Mouse (Mus musculus) heart, adult 2 months (tissue): ENCODE data around the gene Fgf10. TPM values are rescaled to one million over a fixed set of nuclear protein-coding genes. Genes with fewer than 3 reads are reported as not detected.

Experiments
- DNase-seq, 2 experiments: peaks; one replicate each; pipeline ENCODE4 v3.0.0; 2021
- H3K27ac ChIP-seq: fragments of 200-600 bp; 2 replicates; pipeline ENCODE4 v1.8.1; 2022
- H3K27me3 ChIP-seq: fragments of 200-500 bp; 2 replicates; pipeline ENCODE4 v1.6.1; 2012; ENCODE audit warnings: mild to moderate bottlenecking, low read length, inconsistent platforms, mixed read lengths; ENCODE audit not compliant: control insufficient read depth, insufficient read depth
- H3K36me3 ChIP-seq: fragments of 200-500 bp; 2 replicates; pipeline ENCODE4 v1.6.1; 2012; ENCODE audit warnings: low read length, inconsistent platforms; ENCODE audit not compliant: control insufficient read depth, insufficient read depth
- H3K4me1 ChIP-seq: fragments of 200-500 bp; 2 replicates; pipeline ENCODE4 v1.6.1; 2011; ENCODE audit warnings: low read length; ENCODE audit not compliant: control insufficient read depth, insufficient read depth
- H3K4me3 ChIP-seq: fragments of 200-600 bp; 2 replicates; pipeline ENCODE4 v1.8.1; 2022
- H3K79me2 ChIP-seq: fragments of 200-500 bp; replicated peaks from 2 replicates; pipeline ENCODE4 v1.6.1; 2012; ENCODE audit warnings: mild to moderate bottlenecking, inconsistent platforms, low read length, moderate library complexity, mixed read lengths; ENCODE audit not compliant: control insufficient read depth, insufficient read depth
- H3K9ac ChIP-seq: fragments of 200-500 bp; 2 replicates; pipeline ENCODE4 v1.6.1; 2012; ENCODE audit warnings: low read depth, mild to moderate bottlenecking, control low read depth, inconsistent platforms, low read length, mixed read lengths
- CTCF ChIP-seq: fragments of 200-600 bp; IDR thresholded peaks from 2 replicates; pipeline ENCODE4 v1.8.1; 2022; ENCODE audit warnings: antibody characterized with exemption, mild to moderate bottlenecking, moderate library complexity
- EP300 ChIP-seq: fragments of 200-500 bp; IDR thresholded peaks from 2 replicates; pipeline ENCODE4 v1.6.1; 2011; ENCODE audit warnings: low read depth, low read length, control low read depth; ENCODE audit not compliant: insufficient read depth
- POLR2A ChIP-seq: fragments of 200-500 bp; IDR thresholded peaks from 2 replicates; pipeline ENCODE4 v1.6.1; 2011; ENCODE audit warnings: mild to moderate bottlenecking, low read depth, low read length, control low read depth; ENCODE audit not compliant: insufficient read depth
- WGBS: fragments of 180-500 bp; shearing (Covaris S2); methylation state at CpG from one replicate; pipeline ENCODE4 v1.1.7; 2018; 5-methylcytosine and 5-hydroxymethylcytosine counted together
- intact Hi-C: fragments of 180-260 bp; cut with DNase I; formaldehyde crosslinking; loops from one replicate; pipeline ENCODE4 v1.15.1; 2025
- polyA plus RNA-seq: library from polyadenylated mRNA; depleted of rRNA; stranded (reverse); fragments of >200 nt; gene quantifications from 2 replicates; pipeline ENCODE4 v1.2.3, GENCODE M21; 2012
- total RNA-seq, 2 experiments: library from RNA; stranded (reverse); gene quantifications; 2 replicates each; pipeline ENCODE4 v1.2.3; 2021

Gene Fgf10
- total and polyA plus RNA-seq, 3 experiments: 0.18 to 0.57 (median 0.44) TPM

DNA sequence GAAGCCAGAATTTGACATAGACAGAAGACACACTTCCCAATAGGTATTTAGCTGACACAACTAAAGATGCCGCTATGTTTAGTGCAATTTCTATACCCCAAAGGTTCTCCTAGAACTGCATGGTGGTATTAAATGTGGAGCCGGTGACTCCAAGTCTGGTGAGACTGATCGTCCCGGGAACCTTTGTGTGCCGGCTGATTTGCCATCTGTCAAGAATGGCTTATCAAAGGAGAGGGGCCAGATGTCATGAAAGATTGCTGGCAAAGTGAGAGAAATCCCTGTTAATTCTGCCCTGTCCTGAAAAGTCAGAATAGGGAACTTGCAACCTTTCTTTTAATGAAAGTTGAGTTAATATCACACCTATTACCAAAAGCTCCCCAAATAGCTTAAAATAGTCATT lies 12.6 kb upstream of the Fgf10 start:
- Histone ChIP-seq H3K27ac (no peak overlapping the region), H3K36me3 (no peaks in the 10 kb centered on the region), H3K4me3 (no peak overlapping the region), H3K4me1 (no peaks in the 10 kb centered on the region), H3K9ac (no peak overlapping the region), H3K79me2 (no peaks in the 10 kb centered on the region), H3K27me3 (no peaks in the 10 kb centered on the region)
- WGBS: 56% methylated on average over 5 of the region's 5 CpGs
- intact Hi-C loops: no loop called here
- DNase-seq: no peak
- TF ChIP-seq POLR2A (no peak), EP300 (no peak), CTCF (no peak)

DNA sequence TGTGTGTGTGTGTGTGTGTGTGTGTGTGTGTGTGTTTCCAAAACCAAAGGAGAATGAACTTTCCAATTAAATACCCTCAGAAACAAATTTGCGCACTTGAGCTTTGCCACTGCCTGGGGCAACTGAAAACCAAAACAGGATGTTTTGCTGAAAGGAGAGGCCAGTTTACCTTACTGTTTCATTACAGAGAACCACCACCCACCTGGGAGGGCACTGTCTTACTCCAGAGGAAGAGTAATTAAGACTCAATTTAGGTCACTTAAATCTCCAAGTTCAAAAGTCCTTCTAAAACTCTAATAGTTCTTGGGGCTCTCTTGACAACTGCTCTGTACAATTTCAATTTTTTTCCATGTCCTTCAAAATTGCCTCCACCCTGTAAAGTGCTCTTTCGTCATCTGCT lies 11.6 kb upstream of the Fgf10 start:
- TF ChIP-seq POLR2A: no peak
- no peak for TF ChIP-seq CTCF
- TF ChIP-seq EP300: no peak

DNA sequence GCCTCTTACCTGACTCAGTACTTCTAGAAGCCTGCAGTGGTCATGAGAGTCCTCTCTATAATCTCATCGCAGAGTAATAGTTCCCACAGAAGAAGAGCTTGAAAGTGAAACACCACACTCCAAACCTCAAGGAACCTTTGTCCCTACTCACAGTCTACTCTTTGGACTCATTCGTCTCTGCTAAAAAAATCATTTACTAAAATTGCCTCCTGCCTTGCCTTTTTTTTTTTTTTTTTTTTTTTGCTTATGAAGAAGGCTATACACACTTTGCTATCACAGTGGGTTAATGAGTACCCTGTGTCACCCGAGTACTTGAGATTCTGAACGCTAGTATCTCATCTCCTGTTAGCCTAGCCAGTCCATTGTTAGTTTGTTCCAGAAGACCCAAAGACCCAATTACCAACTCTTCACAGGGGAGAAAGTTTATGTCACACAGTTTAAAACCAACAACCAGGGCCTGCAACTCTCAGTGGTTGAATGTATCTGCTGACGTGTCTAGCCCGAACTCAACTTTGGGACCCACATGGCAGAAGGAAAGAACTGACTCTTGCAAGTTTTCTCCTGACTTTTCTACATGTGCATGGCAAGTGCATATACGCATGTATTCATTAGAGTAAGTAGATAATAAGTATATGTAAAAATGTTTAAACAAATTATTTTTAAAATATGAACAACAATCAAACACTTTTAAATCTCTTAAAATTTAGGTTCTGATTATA lies 10.8 kb upstream of the Fgf10 start:
- TF ChIP-seq POLR2A (no peak), CTCF (no peak), EP300 (no peak)
- WGBS: 91% methylated on average over 7 of the region's 7 CpGs
- H3K4me1 ChIP-seq: no peaks in the 10 kb centered on the region
- H3K9ac ChIP-seq: no peak overlapping the region
- no peak for DNase-seq
- intact Hi-C loops: no loop called here
- H3K27ac ChIP-seq: no peak overlapping the region
- no peaks in the 10 kb centered on the region for H3K79me2 ChIP-seq
- H3K4me3 ChIP-seq: no peak overlapping the region
- H3K36me3 ChIP-seq: no peaks in the 10 kb centered on the region
- H3K27me3 ChIP-seq: no peaks in the 10 kb centered on the region

More for the DNA sequence above, 11.6 kb upstream of the Fgf10 start:
- intact Hi-C loops: no loop called here
- DNase-seq: no peak
- Histone ChIP-seq H3K27ac (no peak overlapping the region), H3K27me3 (no peaks in the 10 kb centered on the region), H3K79me2 (no peaks in the 10 kb centered on the region), H3K9ac (no peak overlapping the region), H3K4me3 (no peak overlapping the region), H3K36me3 (no peaks in the 10 kb centered on the region), H3K4me1 (no peaks in the 10 kb centered on the region)
- WGBS: 96% methylated on average over 2 of the region's 2 CpGs

DNA sequence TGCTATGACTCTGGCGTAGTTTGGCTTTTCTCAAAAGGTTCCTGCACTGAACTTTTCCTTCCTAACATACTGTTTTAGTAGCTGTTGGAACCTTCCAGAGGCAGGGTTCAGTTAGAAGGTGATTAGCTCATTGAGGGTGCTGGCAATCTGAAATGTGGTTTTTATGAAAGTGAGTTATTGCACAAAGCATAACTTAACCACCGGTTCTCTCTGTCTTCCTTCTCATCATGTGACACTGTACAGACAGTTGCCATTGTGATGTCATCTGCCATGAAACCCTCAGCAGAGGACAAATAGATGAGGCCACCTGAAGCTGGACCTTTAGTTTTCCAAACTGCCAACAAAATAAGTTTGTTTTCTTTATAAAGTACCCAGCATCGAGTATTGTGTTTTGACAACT lies 7.9 kb upstream of the Fgf10 start:
- Histone ChIP-seq H3K4me1 (no peaks in the 10 kb centered on the region), H3K9ac (no peak overlapping the region), H3K36me3 (no peaks in the 10 kb centered on the region), H3K27ac (no peak overlapping the region), H3K4me3 (no peak overlapping the region), H3K79me2 (no peaks in the 10 kb centered on the region), H3K27me3 (no peaks in the 10 kb centered on the region)
- TF ChIP-seq EP300 (no peak), CTCF (no peak), POLR2A (no peak)
- intact Hi-C loops: no loop called here
- 66% methylated on average over 3 of the region's 3 CpGs for WGBS
- DNase-seq: no peak

DNA sequence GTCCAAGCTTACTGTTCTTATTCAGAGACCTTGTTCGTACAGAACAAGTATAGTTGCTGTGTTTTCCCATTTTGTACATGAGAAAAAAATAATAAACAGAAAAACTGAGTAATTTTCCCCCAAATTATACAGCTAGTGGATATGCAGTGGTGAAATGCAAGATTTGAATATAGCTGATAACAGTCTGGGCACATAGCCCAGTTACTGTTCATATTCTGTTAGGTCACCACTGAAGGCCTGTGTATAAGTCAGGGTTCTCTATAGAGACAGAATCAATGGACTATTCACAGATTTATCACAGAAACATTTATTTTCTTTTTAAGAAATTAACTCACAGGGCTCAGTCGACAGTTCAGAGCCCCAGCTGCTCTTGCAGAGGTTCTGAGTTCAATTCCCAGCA lies 4.7 kb upstream of the Fgf10 start:
- H3K4me3 ChIP-seq: no peak overlapping the region
- no peak for DNase-seq
- 55% methylated on average over 2 of the region's 2 CpGs for WGBS
- no peak overlapping the region for H3K9ac ChIP-seq
- H3K27me3 ChIP-seq: no peaks in the 10 kb centered on the region
- no peak overlapping the region for H3K27ac ChIP-seq
- no peaks in the 10 kb centered on the region for H3K36me3 ChIP-seq
- no peaks in the 10 kb centered on the region for H3K79me2 ChIP-seq
- no peak for TF ChIP-seq EP300
- TF ChIP-seq POLR2A: no peak
- no peak for TF ChIP-seq CTCF
- intact Hi-C loops: no loop called here
- no peaks in the 10 kb centered on the region for H3K4me1 ChIP-seq

GRCm38 (mm10) chr13:118679228-118679627 lies 9.6 kb downstream of the Fgf10 start:
- H3K27me3 ChIP-seq: no peaks in the 10 kb centered on the region
- H3K36me3 ChIP-seq: no peaks in the 10 kb centered on the region
- no peak overlapping the region for H3K27ac ChIP-seq
- DNase-seq: no peak
- TF ChIP-seq POLR2A (no peak), EP300 (no peak), CTCF (no peak)
- WGBS: 75% methylated on average over 3 of the region's 3 CpGs
- H3K9ac ChIP-seq: no peak overlapping the region
- no peak overlapping the region for H3K4me3 ChIP-seq
- no peaks in the 10 kb centered on the region for H3K79me2 ChIP-seq
- intact Hi-C loops: no loop called here
- H3K4me1 ChIP-seq: no peaks in the 10 kb centered on the region
